Mouse (Mus musculus) lung, embryonic 16.5 days (tissue): ENCODE measurements around the gene Fcrlb. TPM values are rescaled to one million over a fixed set of nuclear protein-coding genes. Genes with fewer than 3 reads are reported as not detected.

Experiments used
- ATAC-seq: fragments of 200-750 bp; cut with Nextera tagmentation; 2 replicates; pipeline ENCODE4 v1.8.0; 2017; ENCODE audit warnings: low read depth, mild to moderate bottlenecking, moderate library complexity
- H3K27ac ChIP-seq: fragments of 300-500 bp; sonication (generic); 2 replicates; pipeline ENCODE4 v1.5.1; 2014; ENCODE audit warnings: mild to moderate bottlenecking, control low read depth, low read length
- H3K27me3 ChIP-seq: fragments of 300-500 bp; sonication (generic); 2 replicates; pipeline ENCODE4 v1.6.1; 2014; ENCODE audit warnings: low read depth, low read length, mixed read lengths; ENCODE audit not compliant: control insufficient read depth, insufficient read depth
- H3K36me3 ChIP-seq: fragments of 300-500 bp; sonication (generic); 2 replicates; pipeline ENCODE4 v1.6.1; 2014; ENCODE audit warnings: low read length; ENCODE audit not compliant: control insufficient read depth, insufficient read depth
- H3K4me1 ChIP-seq: fragments of 300-500 bp; sonication (generic); replicated peaks from 2 replicates; pipeline ENCODE4 v1.6.1; 2014; ENCODE audit warnings: low read length, mixed read lengths; ENCODE audit not compliant: control insufficient read depth, insufficient read depth
- H3K4me2 ChIP-seq: fragments of 300-500 bp; sonication (generic); 2 replicates; pipeline ENCODE4 v1.6.1; 2014; ENCODE audit warnings: low read depth, low read length, control low read depth
- H3K4me3 ChIP-seq: fragments of 300-500 bp; sonication (generic); 2 replicates; pipeline ENCODE4 v1.5.1; 2014; ENCODE audit warnings: mild to moderate bottlenecking, low read length, control low read depth
- H3K9ac ChIP-seq: fragments of 300-500 bp; sonication (generic); 2 replicates; pipeline ENCODE4 v1.6.1; 2014; ENCODE audit warnings: low read length, control low read depth
- H3K9me3 ChIP-seq: fragments of 300-500 bp; sonication (generic); 2 replicates; pipeline ENCODE4 v1.6.1; 2016; ENCODE audit warnings: low read length; ENCODE audit not compliant: control insufficient read depth
- WGBS: fragments of 180-500 bp; shearing (Covaris S2); extraction: QIAGEN DNeasy Blood & Tissue Kit; methylation state at CpG from one replicate; pipeline ENCODE4 v1.1.7; 2014; 5-methylcytosine and 5-hydroxymethylcytosine counted together
- polyA plus RNA-seq: library from polyadenylated mRNA; unstranded; fragments of >200 nt; fragmentation: Nextera tagmentation; extraction: Ambion mirVana; gene quantifications from 2 replicates; pipeline ENCODE4 v1.2.1, GENCODE M21; 2015

Gene Fcrlb
- polyA plus RNA-seq, 1 experiment from 2014 or later, result not detected

DNA sequence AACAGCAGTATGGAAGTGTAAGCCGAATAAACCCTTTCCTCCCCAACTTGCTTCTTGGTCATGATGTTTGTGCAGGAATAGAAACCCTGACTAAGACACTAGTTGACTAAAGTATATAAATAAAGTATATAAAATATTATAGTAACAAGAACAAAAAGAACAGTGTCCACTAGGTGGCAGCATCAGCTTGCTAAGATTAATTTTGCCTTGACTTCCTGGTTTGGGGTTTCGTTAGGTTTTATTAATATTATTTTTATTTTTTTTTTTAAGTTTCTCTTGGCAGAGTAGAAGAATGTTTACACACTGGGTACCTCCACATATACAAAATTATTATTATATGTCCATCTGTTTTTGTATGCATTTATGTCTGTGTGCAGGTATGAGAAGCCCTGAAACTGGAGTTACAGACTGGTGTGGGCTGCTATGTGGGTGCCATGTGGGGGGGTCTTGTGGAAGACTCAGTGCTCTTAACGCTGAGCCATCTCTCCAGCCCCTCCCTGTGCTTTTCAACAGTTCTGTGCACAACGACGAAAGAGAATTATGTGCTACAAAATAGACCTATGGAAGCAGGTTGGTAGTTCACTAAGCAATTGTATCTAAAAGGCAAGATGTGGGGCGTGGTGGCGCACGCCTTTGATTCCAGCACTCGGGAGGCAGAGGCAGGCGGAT lies 11.8 kb downstream of the Fcrlb start:
- 29% methylated on average over 10 of the region's 10 CpGs for WGBS
- H3K4me1 ChIP-seq, result no peaks in the 10 kb centered on the region
- no peak overlapping the region for H3K27ac ChIP-seq
- H3K36me3 ChIP-seq, result no peaks in the 10 kb centered on the region
- H3K9me3 ChIP-seq, result no peaks in the 10 kb centered on the region
- peaks cover 7% of the 10 kb centered on the region; the same call in 1 of the 2 replicates for H3K27me3 ChIP-seq
- H3K9ac ChIP-seq, result no peak overlapping the region
- H3K4me2 ChIP-seq, result no peak overlapping the region
- no peak for ATAC-seq
- H3K4me3 ChIP-seq, result no peak overlapping the region

DNA sequence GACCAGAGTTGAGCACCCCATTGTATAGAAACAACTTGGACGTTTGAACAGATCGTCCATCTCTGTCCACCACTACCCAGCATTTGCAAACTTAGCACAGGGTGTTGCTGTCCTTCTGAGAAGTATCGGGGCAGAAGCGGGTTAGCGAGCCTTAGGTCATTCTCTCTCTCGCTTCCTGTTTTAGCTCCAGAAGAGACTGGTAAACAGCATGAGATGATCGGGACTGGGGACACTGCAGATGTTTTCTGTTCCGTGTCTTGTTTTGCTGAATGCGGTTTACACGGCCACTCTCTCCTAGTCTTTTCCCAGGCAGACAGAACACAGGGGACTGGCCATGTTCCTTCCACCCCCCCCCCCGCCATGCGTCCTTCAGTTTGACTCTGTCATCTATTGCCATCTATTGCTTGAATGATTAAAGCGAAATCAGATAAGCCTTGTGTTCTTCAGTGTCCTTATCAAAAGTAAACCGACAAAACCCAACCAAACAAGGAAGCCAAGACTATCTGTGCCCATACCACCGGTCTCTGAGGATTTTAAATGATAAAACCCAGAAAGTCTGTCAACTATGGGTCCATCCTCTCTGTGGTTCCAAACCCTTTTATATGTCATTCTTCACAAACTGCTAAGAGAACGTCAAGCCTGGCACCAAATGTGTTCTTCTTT lies 14.2 kb downstream of the Fcrlb start:
- Histone ChIP-seq H3K4me1 (no peaks in the 10 kb centered on the region), H3K27me3 (peaks cover 7% of the 10 kb centered on the region; the same call in 1 of the 2 replicates), H3K4me3 (no peak overlapping the region), H3K9ac (no peak overlapping the region), H3K27ac (no peak overlapping the region), H3K4me2 (no peak overlapping the region), H3K36me3 (no peaks in the 10 kb centered on the region), H3K9me3 (no peaks in the 10 kb centered on the region)
- WGBS, result 41% methylated on average over 16 of the region's 16 CpGs
- ATAC-seq, result no peak

DNA sequence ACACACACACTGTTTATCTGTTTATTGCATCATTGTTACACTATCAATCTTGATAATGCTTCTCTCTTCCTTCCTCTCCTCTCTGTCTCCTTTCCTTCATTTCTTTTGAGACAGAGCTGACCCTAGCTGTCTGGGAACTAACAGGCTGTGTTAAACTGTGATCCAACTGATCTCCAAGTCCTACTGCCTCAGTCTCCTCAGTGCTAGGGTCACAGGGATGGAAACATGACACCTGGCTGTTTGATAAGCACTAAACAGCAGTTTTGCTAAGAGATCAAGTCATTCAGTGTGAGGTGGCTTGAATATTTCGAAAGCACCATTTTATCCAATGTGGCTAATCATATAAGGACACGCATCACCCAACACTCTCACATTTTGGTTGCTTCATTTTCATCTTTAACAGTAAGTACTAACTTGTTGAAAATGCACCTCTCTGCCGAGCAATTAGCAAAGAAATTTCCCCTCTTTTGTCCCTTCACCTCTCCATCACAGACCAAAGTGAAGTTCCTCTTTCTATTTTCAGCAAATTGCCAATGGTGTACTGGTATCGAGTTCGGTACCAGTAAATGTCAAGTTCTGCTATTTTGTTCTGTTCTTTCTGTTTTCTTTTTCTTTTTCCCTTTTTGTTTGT lies 16.0 kb downstream of the Fcrlb start:
- no peak overlapping the region for H3K9ac ChIP-seq
- H3K9me3 ChIP-seq, result no peaks in the 10 kb centered on the region
- 76% methylated on average over 5 of the region's 5 CpGs for WGBS
- H3K4me3 ChIP-seq, result no peak overlapping the region
- no peak for ATAC-seq
- H3K27ac ChIP-seq, result no peak overlapping the region
- no peaks in the 10 kb centered on the region for H3K4me1 ChIP-seq
- H3K27me3 ChIP-seq, result peaks cover 8% of the 10 kb centered on the region; the same call in 1 of the 2 replicates
- no peaks in the 10 kb centered on the region for H3K36me3 ChIP-seq
- H3K4me2 ChIP-seq, result no peak overlapping the region

DNA sequence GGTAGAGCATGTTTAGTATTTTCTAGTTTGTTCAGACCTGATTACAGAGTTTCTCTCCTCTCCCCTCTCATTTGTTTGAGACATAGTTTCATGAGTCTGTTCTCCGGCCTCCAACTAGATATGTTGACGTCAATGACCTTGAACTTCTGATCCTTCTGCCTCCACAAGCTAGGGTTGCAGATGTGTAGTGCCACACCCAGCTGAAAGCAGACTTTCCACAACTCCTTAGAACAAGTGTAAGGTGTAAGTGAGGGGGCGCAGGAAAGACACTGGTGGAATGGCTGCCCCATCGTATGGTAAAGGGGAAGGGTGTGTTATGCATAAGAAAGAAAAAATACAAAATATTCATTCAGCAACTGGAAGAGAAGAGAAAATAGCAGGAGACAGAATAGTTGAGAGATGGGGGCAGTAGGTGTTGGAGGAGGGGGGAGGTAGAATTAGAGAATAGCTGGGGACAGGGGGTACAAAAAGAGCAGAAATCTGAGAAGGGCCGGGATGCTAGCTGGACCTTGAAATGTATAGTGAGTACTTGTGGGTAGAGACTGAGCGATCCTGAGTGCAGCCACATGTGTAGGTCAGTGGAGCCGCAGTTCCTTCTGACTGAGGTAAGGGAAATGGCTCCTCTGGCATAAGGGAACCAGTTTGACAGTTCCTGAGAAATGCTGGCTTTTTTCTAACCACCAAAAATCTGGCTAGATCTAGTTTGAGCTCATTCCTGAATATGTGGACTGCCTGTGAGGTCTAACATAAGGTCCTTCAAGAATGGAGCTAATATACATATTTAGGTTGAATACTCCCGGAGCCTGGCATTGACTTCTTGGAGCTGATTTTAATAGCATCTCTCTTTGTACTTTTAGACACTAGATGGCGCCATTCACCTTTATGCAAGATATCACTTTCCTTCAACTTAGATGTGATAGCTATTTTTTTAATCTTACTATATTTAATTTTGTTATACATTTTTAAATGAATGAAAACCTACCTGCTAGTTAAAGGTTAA lies 17.8 kb downstream of the Fcrlb start:
- Histone ChIP-seq H3K4me2 (no peak overlapping the region), H3K27ac (no peak overlapping the region), H3K9me3 (no peaks in the 10 kb centered on the region), H3K4me3 (no peak overlapping the region), H3K4me1 (no peaks in the 10 kb centered on the region), H3K27me3 (peaks cover 9% of the 10 kb centered on the region; the same call in 1 of the 2 replicates), H3K9ac (no peak overlapping the region), H3K36me3 (no peaks in the 10 kb centered on the region)
- ATAC-seq, result no peak
- WGBS, result 58% methylated on average over 9 of the region's 9 CpGs

DNA sequence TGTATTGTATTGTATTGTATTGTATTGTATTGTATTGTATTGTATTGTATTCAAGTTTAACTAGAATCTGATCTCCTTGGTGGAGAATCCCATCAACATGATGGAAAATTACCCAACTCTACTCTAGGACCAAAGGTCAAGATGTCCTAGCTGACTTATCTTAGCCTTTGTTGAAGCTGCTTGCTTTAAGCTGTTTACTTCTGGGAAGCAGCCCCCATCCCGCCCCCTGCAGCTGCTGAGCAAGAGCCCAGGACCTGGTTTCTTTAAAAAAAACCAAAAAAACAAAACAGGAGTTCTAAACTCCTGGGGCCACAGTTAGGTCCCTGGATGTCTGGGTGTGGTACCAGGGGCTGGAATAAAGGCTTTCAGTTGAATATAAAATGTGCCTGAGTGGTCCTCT lies 20.5 kb downstream of the Fcrlb start:
- H3K36me3 ChIP-seq, result no peaks in the 10 kb centered on the region
- WGBS, result 43% methylated on average over 1 of the region's 1 CpGs
- H3K27ac ChIP-seq, result no peak overlapping the region
- no peaks in the 10 kb centered on the region for H3K9me3 ChIP-seq
- H3K9ac ChIP-seq, result no peak overlapping the region
- H3K4me1 ChIP-seq, result no peaks in the 10 kb centered on the region
- H3K4me2 ChIP-seq, result no peak overlapping the region
- peaks cover 2% of the 10 kb centered on the region; the same call in 1 of the 2 replicates for H3K27me3 ChIP-seq
- no peak overlapping the region for H3K4me3 ChIP-seq
- ATAC-seq, result no peak

DNA sequence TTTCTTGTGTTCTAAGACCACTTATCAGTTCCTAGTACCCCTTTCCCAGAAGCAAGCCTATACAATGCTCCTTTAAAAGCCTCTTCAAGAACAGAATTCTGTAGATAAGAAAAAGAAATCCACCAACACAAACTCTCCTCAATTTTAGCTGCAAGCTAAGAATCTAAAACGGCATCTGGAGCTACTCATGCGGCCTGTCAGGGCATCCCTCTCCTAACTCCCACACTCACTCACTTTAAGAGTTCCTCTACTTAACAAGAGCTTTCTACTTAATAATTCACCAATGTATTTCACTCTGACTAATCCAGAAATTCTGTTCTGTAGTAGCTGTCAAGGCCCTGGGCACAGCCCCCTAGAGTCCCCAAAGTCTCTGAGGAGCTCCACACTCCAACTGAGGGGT lies 21.1 kb downstream of the Fcrlb start:
- Histone ChIP-seq H3K4me3 (no peak overlapping the region), H3K27me3 (peaks cover 2% of the 10 kb centered on the region; the same call in 1 of the 2 replicates), H3K4me2 (no peak overlapping the region), H3K9me3 (no peaks in the 10 kb centered on the region), H3K9ac (peak overlapping the region; percentile 23; the same call in 1 of the 2 replicates), H3K36me3 (no peaks in the 10 kb centered on the region), H3K27ac (no peak overlapping the region), H3K4me1 (no peaks in the 10 kb centered on the region)
- 40% methylated on average over 2 of the region's 2 CpGs for WGBS
- no peak for ATAC-seq

DNA sequence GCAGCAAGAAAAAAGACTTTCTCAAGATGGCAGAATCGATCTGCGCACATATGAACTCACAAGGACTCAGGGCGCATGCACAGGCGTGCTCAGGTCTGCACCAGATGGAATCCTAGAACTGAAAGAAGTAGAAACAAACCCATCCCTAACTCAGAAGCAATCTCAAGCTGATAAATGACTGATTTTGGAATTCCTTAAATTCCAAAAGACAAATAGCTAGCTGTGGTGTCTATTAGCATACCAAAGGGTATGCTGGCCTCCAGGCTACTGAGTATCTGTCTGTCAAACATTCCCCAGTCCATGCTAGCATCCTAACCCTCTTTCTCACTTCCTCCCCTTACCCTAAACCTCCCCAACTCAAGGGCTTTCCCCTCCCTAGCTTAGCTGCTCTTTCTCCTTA lies 23.4 kb downstream of the Fcrlb start:
- Histone ChIP-seq H3K4me2 (no peak overlapping the region), H3K9me3 (no peaks in the 10 kb centered on the region), H3K27ac (no peak overlapping the region), H3K9ac (no peak overlapping the region), H3K4me1 (peaks cover 2% of the 10 kb centered on the region), H3K36me3 (no peaks in the 10 kb centered on the region), H3K27me3 (peaks cover 2% of the 10 kb centered on the region; the same call in 1 of the 2 replicates), H3K4me3 (no peak overlapping the region)
- ATAC-seq, result no peak
- whole genome bisulfite sequencing, result 74% methylated on average over 4 of the region's 4 CpGs

DNA sequence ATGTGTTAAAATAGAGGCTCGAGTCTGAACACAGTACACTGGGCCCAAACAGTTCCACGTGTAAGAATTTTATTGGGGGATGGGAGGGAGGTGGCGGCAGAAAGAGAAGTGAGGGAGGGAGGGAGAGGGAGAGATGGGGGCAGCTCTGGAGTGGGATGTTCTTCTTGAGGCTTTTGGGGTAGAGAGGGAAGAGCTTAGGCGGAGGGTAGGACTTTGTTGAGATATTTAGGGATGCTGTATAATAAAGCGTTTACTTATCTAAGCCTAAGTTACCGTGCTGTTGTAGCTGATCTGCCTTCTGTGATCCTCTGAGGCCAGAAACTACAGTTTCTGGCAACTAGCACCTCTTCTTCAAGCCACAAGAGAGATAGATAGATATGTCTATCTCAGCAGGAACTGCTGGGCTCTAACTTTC lies 26.7 kb downstream of the Fcrlb start:
- no peak overlapping the region for H3K4me2 ChIP-seq
- H3K4me3 ChIP-seq, result no peak overlapping the region
- H3K4me1 ChIP-seq, result peaks cover 6% of the 10 kb centered on the region
- WGBS, result 32% methylated on average over 6 of the region's 6 CpGs
- no peaks in the 10 kb centered on the region for H3K9me3 ChIP-seq
- no peaks in the 10 kb centered on the region for H3K27me3 ChIP-seq
- no peak overlapping the region for H3K9ac ChIP-seq
- no peak for ATAC-seq
- no peak overlapping the region for H3K27ac ChIP-seq
- H3K36me3 ChIP-seq, result peaks cover 2% of the 10 kb centered on the region; the same call in 1 of the 2 replicates
